Mouse (Mus musculus): Measurements from ENCODE around the gene Gm17783. TPM values are rescaled to one million over a fixed set of nuclear protein-coding genes. Genes with fewer than 3 reads are reported as not detected.
"Not testable (repeated sequence)": the region's sequence is repeated elsewhere in the genome, so short reads cannot be mapped to it uniquely, and the experiment has no call there.

Gm17783 gene
- not detected in 2 replicates for polyA plus RNA-seq (2016; fragmentation: Nextera tagmentation; extraction: Ambion mirVana)

- H3K4me3 ChIP-seq: no peak within 1 kb of the TSS
- WGBS: 88% methylated on average over 4 of the region's 4 CpGs
- H3K27ac ChIP-seq: no peak within 1 kb of the TSS
- no peaks in the 10 kb centered on the region for H3K9me3 ChIP-seq
- DNase-seq (ENCODE audit: extremely low spot score, low spot score): no peak
- no peaks in the 10 kb centered on the region for H3K27me3 ChIP-seq (ENCODE audit: poor library complexity, severe bottlenecking)
- no peaks in the 10 kb centered on the region for H3K4me1 ChIP-seq
- H3K36me3 ChIP-seq (replicated peaks): no peaks in the 10 kb centered on the region
Observed at GRCm38 (mm10) chr16:45531950-45532349, at the start of gene Gm17783. TSS of gene Gm17783 (minus strand) at chr16:45532050.

- 64% methylated on average over 12 of the region's 12 CpGs for WGBS
- H3K27me3 ChIP-seq (ENCODE audit: poor library complexity, severe bottlenecking): no peaks in the 10 kb centered on the region
- DNase-seq (ENCODE audit: extremely low spot score, low spot score): no peak
- no peaks in the 10 kb centered on the region for H3K4me1 ChIP-seq
- no peak overlapping the region for H3K27ac ChIP-seq
- no peaks in the 10 kb centered on the region for H3K9me3 ChIP-seq
- H3K36me3 ChIP-seq (replicated peaks): no peaks in the 10 kb centered on the region
- no peak overlapping the region for H3K4me3 ChIP-seq
Observed at GRCm38 (mm10) chr16:45579883-45580282, 48.0 kb upstream of the Gm17783 start.

GRCm38 (mm10) chr16:45572307-45572706, 40.5 kb upstream of the Gm17783 start:
- Histone ChIP-seq H3K4me1 (no peaks in the 10 kb centered on the region), H3K36me3 (replicated peaks) (no peaks in the 10 kb centered on the region), H3K9me3 (no peaks in the 10 kb centered on the region), H3K4me3 (no peak overlapping the region), H3K27ac (no peak overlapping the region), H3K27me3 (ENCODE audit: poor library complexity, severe bottlenecking) (no peaks in the 10 kb centered on the region)
- 98% methylated on average over 3 of the region's 3 CpGs for WGBS
- no peak for DNase-seq (ENCODE audit: extremely low spot score, low spot score)

- Histone ChIP-seq H3K4me1 (no peaks in the 10 kb centered on the region), H3K27me3 (ENCODE audit: poor library complexity, severe bottlenecking) (no peaks in the 10 kb centered on the region), H3K36me3 (replicated peaks) (no peaks in the 10 kb centered on the region), H3K4me3 (no peak overlapping the region), H3K9me3 (no peaks in the 10 kb centered on the region), H3K27ac (no peak overlapping the region)
- 54% methylated on average over 3 of the region's 3 CpGs for WGBS
- DNase-seq (ENCODE audit: extremely low spot score, low spot score): no peak
Observed at GRCm38 (mm10) chr16:45561747-45562146, 29.9 kb upstream of the Gm17783 start.

GRCm38 (mm10) chr16:45551579-45551978, 19.7 kb upstream of the Gm17783 start:
- H3K27ac ChIP-seq: no peak overlapping the region
- no peaks in the 10 kb centered on the region for H3K36me3 ChIP-seq (replicated peaks)
- no peak overlapping the region for H3K4me3 ChIP-seq
- DNase-seq (ENCODE audit: extremely low spot score, low spot score): no peak
- H3K4me1 ChIP-seq: no peaks in the 10 kb centered on the region
- H3K9me3 ChIP-seq: no peaks in the 10 kb centered on the region
- no peaks in the 10 kb centered on the region for H3K27me3 ChIP-seq (ENCODE audit: poor library complexity, severe bottlenecking)
- 93% methylated on average over 2 of the region's 2 CpGs for WGBS

- H3K4me1 ChIP-seq: no peaks in the 10 kb centered on the region
- no peak for DNase-seq (ENCODE audit: extremely low spot score, low spot score)
- H3K4me3 ChIP-seq: no peak overlapping the region
- no peaks in the 10 kb centered on the region for H3K9me3 ChIP-seq
- H3K27me3 ChIP-seq (ENCODE audit: poor library complexity, severe bottlenecking): no peaks in the 10 kb centered on the region
- no peaks in the 10 kb centered on the region for H3K36me3 ChIP-seq (replicated peaks)
- H3K27ac ChIP-seq: no peak overlapping the region
Observed at GRCm38 (mm10) chr16:45547982-45548381, 16.1 kb upstream of the Gm17783 start.

- WGBS: 80% methylated on average over 3 of the region's 3 CpGs
- DNase-seq (ENCODE audit: extremely low spot score, low spot score): no peak
- Histone ChIP-seq H3K27ac (no peak overlapping the region), H3K4me1 (no peaks in the 10 kb centered on the region), H3K4me3 (no peak overlapping the region), H3K9me3 (no peaks in the 10 kb centered on the region), H3K27me3 (ENCODE audit: poor library complexity, severe bottlenecking) (no peaks in the 10 kb centered on the region), H3K36me3 (replicated peaks) (no peaks in the 10 kb centered on the region)
Observed at GRCm38 (mm10) chr16:45544341-45544740, 12.5 kb upstream of the Gm17783 start.

GRCm38 (mm10) chr16:45542108-45542507, 10.3 kb upstream of the Gm17783 start:
- no peaks in the 10 kb centered on the region for H3K36me3 ChIP-seq (replicated peaks)
- H3K27me3 ChIP-seq (ENCODE audit: poor library complexity, severe bottlenecking): no peaks in the 10 kb centered on the region
- H3K4me3 ChIP-seq: no peak overlapping the region
- no peaks in the 10 kb centered on the region for H3K9me3 ChIP-seq
- H3K27ac ChIP-seq: no peak overlapping the region
- no peaks in the 10 kb centered on the region for H3K4me1 ChIP-seq
- DNase-seq (ENCODE audit: extremely low spot score, low spot score): no peak

GRCm38 (mm10) chr16:45538342-45538741, 6.5 kb upstream of the Gm17783 start:
- H3K9me3 ChIP-seq; H3K36me3 ChIP-seq (replicated peaks); H3K4me3 ChIP-seq; DNase-seq (ENCODE audit: extremely low spot score, low spot score); H3K4me1 ChIP-seq; H3K27ac ChIP-seq; H3K27me3 ChIP-seq (ENCODE audit: poor library complexity, severe bottlenecking): not testable (repeated sequence)
- 83% methylated on average over 1 of the region's 1 CpGs for WGBS

GRCm38 (mm10) chr16:45535009-45535408, 3.2 kb upstream of the Gm17783 start, which contains the start of gene Slc9c1:
TSS of gene Slc9c1 (plus strand) at chr16:45535309.
- Histone ChIP-seq H3K4me3 (no peak within 1 kb of the TSS), H3K36me3 (replicated peaks) (no peaks in the 10 kb centered on the region), H3K9me3 (no peaks in the 10 kb centered on the region), H3K27ac (no peak within 1 kb of the TSS), H3K4me1 (no peaks in the 10 kb centered on the region), H3K27me3 (ENCODE audit: poor library complexity, severe bottlenecking) (no peaks in the 10 kb centered on the region)
- 94% methylated on average over 5 of the region's 5 CpGs for WGBS
- no peak for DNase-seq (ENCODE audit: extremely low spot score, low spot score)

- no peak for DNase-seq (ENCODE audit: extremely low spot score, low spot score)
- no peaks in the 10 kb centered on the region for H3K4me1 ChIP-seq
- no peaks in the 10 kb centered on the region for H3K27me3 ChIP-seq (ENCODE audit: poor library complexity, severe bottlenecking)
- no peak overlapping the region for H3K27ac ChIP-seq
- no peaks in the 10 kb centered on the region for H3K36me3 ChIP-seq (replicated peaks)
- H3K4me3 ChIP-seq: no peak overlapping the region
- 89% methylated on average over 5 of the region's 5 CpGs for WGBS
- no peaks in the 10 kb centered on the region for H3K9me3 ChIP-seq
Observed at GRCm38 (mm10) chr16:45525551-45525950, 6.3 kb downstream of the Gm17783 start.

- Histone ChIP-seq H3K36me3 (replicated peaks) (no peaks in the 10 kb centered on the region), H3K9me3 (no peaks in the 10 kb centered on the region), H3K27ac (no peak overlapping the region), H3K4me1 (no peaks in the 10 kb centered on the region), H3K4me3 (no peak overlapping the region), H3K27me3 (ENCODE audit: poor library complexity, severe bottlenecking) (no peaks in the 10 kb centered on the region)
- 86% methylated on average over 1 of the region's 1 CpGs for WGBS
- DNase-seq (ENCODE audit: extremely low spot score, low spot score): no peak
Observed at GRCm38 (mm10) chr16:45495326-45495725, 36.5 kb downstream of the Gm17783 start.

- Histone ChIP-seq H3K36me3 (replicated peaks) (no peaks in the 10 kb centered on the region), H3K9me3 (no peaks in the 10 kb centered on the region), H3K4me3 (no peak within 1 kb of the TSS), H3K27me3 (ENCODE audit: poor library complexity, severe bottlenecking) (no peaks in the 10 kb centered on the region), H3K27ac (no peak within 1 kb of the TSS), H3K4me1 (no peaks in the 10 kb centered on the region)
- DNase-seq (ENCODE audit: extremely low spot score, low spot score): no peak
- 87% methylated on average over 5 of the region's 5 CpGs for WGBS
Observed at GRCm38 (mm10) chr16:45492927-45493326, 38.9 kb downstream of the Gm17783 start, which contains the start of gene Gm609. TSS of gene Gm609 (minus strand) at chr16:45492969.

GRCm38 (mm10) chr16:45476991-45477390, 54.9 kb downstream of the Gm17783 start:
- Histone ChIP-seq H3K4me1 (no peaks in the 10 kb centered on the region), H3K27me3 (ENCODE audit: poor library complexity, severe bottlenecking) (no peaks in the 10 kb centered on the region), H3K27ac (no peak overlapping the region), H3K36me3 (replicated peaks) (no peaks in the 10 kb centered on the region), H3K4me3 (no peak overlapping the region), H3K9me3 (no peaks in the 10 kb centered on the region)
- no peak for DNase-seq (ENCODE audit: extremely low spot score, low spot score)
